Mouse (Mus musculus) cerebellum, adult 9-10 months (tissue): ENCODE measurements at regions not wholly inside any gene's neighbourhood (a gene's known extent, or its start where the extent isn't known, plus 50 kb on each side); places are given as distances from the start of the nearest gene placed in this dataset.
A peak's percentile ranks its signal among the peaks of the same experiment; 100 is the strongest.

Source experiments
- DNase-seq: peaks from one replicate; pipeline ENCODE4 v3.0.0; 2022

- peak; percentile 71 for DNase-seq
Observed at GRCm38 (mm10) chr4:89396020-89396419, 85.2 kb upstream of the Cdkn2b start.

- no peak for DNase-seq
Observed at GRCm38 (mm10) chr4:89395336-89395735, 84.5 kb upstream of the Cdkn2b start.

GRCm38 (mm10) chr4:89393251-89393711 is 82.4 kb upstream of the Cdkn2b start:
- no peak for DNase-seq

GRCm38 (mm10) chr4:89392791-89393190 is 82.0 kb upstream of the Cdkn2b start:
- no peak for DNase-seq

- DNase-seq: no peak
Observed at GRCm38 (mm10) chr4:89391463-89392308, 80.8 kb upstream of the Cdkn2b start.

- no peak for DNase-seq
Observed at GRCm38 (mm10) chr4:89383548-89383947, 72.7 kb upstream of the Cdkn2b start.

GRCm38 (mm10) chr4:89382434-89382976 is 71.7 kb upstream of the Cdkn2b start:
- DNase-seq: no peak

GRCm38 (mm10) chr4:89381763-89382162 is 70.9 kb upstream of the Cdkn2b start:
- DNase-seq: no peak

GRCm38 (mm10) chr4:89381077-89381476 is 70.2 kb upstream of the Cdkn2b start:
- no peak for DNase-seq

- DNase-seq: no peak
Observed at GRCm38 (mm10) chr4:89380330-89380945, 69.6 kb upstream of the Cdkn2b start.

GRCm38 (mm10) chr4:89379622-89380329 is 68.9 kb upstream of the Cdkn2b start:
- peak; percentile 17 for DNase-seq

- no peak for DNase-seq
Observed at GRCm38 (mm10) chr4:89372631-89373030, 61.8 kb upstream of the Cdkn2b start.

GRCm38 (mm10) chr4:89368850-89369524 is 58.1 kb upstream of the Cdkn2b start:
- DNase-seq: no peak

- no peak for DNase-seq
Observed at GRCm38 (mm10) chr4:89366581-89367141, 55.8 kb upstream of the Cdkn2b start.

- no peak for DNase-seq
Observed at GRCm38 (mm10) chr4:89365875-89366274, 55.0 kb upstream of the Cdkn2b start.

GRCm38 (mm10) chr4:89363150-89363683 is 52.4 kb upstream of the Cdkn2b start:
- DNase-seq: no peak

- DNase-seq: no peak
Observed at GRCm38 (mm10) chr4:89362650-89363049, 51.8 kb upstream of the Cdkn2b start.

- no peak for DNase-seq
Observed at GRCm38 (mm10) chr4:89361316-89361715, 50.5 kb upstream of the Cdkn2b start.
